Mouse (Mus musculus): ENCODE data around the gene Btbd35f19. TPM values are rescaled to one million over a fixed set of nuclear protein-coding genes. Genes with fewer than 3 reads are reported as not detected.

Gene Btbd35f19
- total RNA-seq (2023) = not detected

DNA sequence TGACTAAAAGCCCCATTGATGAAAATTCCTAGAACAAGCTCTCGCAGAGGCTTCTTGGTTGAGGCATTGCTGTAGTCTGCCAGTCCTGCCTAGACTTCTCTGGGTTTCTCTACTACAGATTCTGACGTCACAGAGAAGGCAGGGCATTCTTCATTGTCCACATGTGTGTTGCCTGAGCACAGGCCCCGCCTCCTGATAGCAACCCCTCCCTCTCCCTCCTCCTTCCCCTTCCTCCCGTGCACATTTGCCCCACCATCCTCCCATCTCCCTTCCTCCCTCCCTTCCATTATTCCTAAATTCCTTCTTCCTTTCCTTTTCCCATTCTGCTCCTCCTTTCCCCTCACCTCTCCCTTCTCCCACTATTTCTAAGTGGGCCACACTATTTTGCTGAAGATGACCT lies at the start of gene Btbd35f19:
TSS of gene Btbd35f19 (minus strand) at position 101 of the 400 bp plus-strand sequence.

GRCm38 (mm10) chrX:31336154-31336553 lies 47.6 kb downstream of the Btbd35f19 start, which contains the start of gene Btbd35f26:
TSS of gene Btbd35f26 (plus strand) at chrX:31336454.

Other genes with a start within 250 kb of the Btbd35f19 start
- gene Spin2f, start 130.0 kb downstream of the Btbd35f19 start, total RNA-seq (2023) = not detected
- not detected for gene Btbd35f26, start 47.5 kb downstream of the Btbd35f19 start, total RNA-seq (2023)
- gene Gm21883, start 190.4 kb upstream of the Btbd35f19 start, total RNA-seq (2023) = not detected
- gene Spin2e, start 235.0 kb upstream of the Btbd35f19 start, total RNA-seq (2023) = not detected

All from T-cell, adult 66 days (primary cell).